Mouse (Mus musculus) brain, embryonic 18.5 days (tissue): ENCODE measurements around the gene Rai14.

Experiments used
- DNase-seq: peaks from one replicate; pipeline ENCODE4 v3.0.0-alpha.2; 2012; ENCODE audit warnings: low read depth, low spot score

The Rai14 gene

GRCm38 (mm10) chr15:10616001-10616400, 98.4 kb downstream of the Rai14 start:
- DNase-seq = no peak

DNA sequence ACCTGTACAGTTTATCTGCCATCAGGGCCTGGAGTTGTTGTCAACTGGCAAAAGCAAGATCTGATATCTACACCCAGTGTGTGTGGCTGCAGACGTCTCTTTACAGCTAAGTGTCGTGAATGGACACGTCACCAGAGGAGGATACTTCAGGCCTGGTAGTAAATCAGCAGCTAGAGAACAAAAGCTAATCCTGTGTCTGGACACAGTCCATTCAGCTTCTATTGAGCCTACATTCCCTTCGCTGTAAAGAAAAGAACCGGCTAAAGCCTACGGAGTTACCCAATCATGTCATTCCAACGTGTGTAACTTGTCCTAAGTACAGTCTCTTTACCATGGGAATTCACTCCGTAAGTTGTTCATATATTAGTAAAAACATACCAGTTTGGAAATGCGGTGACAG, 103.4 kb downstream of the Rai14 start:
- DNase-seq = no peak

DNA sequence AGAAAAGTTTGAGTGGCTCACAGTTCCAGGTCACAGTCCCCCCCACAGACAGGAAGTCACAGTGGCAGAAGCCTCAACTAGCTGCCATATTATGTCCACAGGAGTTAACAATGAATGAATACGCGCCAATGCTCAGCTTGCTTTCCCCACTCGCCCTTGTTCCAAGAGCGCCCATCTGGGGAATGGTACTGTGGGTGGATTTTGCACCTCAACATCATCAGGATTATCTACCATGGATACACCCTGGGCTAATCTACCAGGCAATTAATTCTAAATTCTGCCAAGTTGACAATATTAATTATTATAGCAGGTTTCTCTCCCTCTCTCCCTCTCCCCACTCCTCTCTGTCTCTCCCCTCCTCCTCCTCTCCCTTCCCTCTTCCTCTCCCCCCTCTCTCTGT, 105.3 kb downstream of the Rai14 start:
- no peak for DNase-seq

GRCm38 (mm10) chr15:10608508-10609098, 105.8 kb downstream of the Rai14 start:
- DNase-seq = no peak

- no peak for DNase-seq
Measured at GRCm38 (mm10) chr15:10599413-10599812, 115.0 kb downstream of the Rai14 start.

DNA sequence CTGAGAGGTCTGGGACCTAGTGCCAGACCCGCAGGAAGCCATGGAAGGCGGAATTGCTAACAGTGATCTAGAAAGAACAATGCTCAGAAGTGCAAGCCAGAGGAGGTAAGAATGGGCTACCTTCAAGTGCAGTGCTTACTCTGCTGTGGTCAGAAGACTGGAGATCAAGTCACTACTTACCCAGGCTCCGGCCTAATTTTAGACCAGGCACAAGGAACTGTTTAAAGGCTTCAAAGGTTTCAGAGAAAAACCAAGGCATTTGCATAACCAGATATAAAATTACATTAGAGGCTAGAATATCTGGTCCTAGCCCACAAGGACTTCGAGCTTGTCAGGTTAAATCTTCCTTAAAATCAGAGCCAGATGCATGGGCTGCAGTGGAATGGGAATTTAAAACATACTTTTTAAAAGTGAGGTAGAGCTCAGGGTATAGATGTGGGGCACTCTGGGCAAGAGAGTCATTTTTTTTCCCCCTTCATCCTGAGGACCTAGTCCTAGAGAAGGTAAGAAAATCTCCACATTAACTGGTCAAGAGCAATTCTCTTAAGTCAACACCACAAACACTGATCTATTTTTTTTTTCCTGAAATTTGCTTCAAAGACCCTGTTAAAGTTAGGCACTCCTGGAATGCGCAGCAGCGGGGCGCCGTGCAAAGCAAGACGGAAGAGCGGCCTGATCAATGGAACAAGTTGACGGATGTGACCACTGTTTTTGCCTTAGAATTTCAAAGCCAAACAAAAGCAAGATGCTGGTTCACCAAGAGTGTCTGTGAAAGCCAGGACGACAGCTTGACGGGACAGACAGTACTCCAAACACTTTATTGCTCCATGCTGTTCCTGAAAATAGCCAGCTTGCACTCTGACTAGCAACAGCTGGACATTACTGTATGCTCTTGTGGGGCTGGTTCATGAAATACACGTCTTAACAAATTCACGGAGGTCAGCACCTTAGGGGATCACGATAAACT, 115.9 kb downstream of the Rai14 start:
- no peak for DNase-seq

GRCm38 (mm10) chr15:10596871-10597270, 117.6 kb downstream of the Rai14 start:
- no peak for DNase-seq

DNA sequence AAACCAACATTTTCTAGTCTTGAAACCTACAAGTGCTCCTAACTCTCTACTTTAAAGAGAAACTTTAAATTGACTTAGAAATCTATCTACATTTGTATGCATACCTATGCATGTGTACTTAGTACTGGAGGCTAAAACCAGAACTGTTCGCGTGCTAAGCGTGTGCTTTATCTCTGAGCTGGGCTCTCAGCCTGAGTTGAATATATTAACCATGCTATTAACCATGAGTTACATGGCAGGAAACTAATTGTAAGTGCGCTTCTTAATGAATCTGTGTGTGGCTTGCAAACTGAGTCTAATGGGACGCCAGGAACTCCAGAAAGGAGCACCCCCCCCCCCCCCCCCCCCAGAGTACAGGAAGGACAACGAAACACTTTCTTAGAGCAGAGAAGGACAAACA, 119.0 kb downstream of the Rai14 start:
- DNase-seq = no peak

DNA sequence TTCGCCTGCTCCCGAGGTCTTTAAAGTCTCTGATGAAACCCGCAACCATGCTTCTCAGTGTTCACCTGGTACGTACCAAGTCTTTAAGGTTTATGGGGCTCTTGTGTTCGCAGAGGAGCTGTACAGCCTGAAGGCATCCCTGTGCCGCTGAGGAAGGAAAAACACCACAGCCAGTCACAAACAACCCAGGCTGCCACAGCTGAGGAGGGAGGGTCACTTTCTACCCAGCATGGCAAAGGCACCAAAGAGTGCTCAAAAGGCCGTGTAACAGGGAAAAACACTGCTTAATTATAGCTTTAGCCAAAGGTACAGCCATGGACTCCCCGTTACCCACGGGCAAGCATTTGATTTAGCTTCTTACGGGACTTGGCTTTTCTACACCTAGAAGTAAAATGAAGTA, 119.5 kb downstream of the Rai14 start:
- DNase-seq = no peak

- DNase-seq = no peak
Measured at GRCm38 (mm10) chr15:10593094-10593493, 121.3 kb downstream of the Rai14 start.

GRCm38 (mm10) chr15:10586565-10586964, 127.9 kb downstream of the Rai14 start:
- no peak for DNase-seq

DNA sequence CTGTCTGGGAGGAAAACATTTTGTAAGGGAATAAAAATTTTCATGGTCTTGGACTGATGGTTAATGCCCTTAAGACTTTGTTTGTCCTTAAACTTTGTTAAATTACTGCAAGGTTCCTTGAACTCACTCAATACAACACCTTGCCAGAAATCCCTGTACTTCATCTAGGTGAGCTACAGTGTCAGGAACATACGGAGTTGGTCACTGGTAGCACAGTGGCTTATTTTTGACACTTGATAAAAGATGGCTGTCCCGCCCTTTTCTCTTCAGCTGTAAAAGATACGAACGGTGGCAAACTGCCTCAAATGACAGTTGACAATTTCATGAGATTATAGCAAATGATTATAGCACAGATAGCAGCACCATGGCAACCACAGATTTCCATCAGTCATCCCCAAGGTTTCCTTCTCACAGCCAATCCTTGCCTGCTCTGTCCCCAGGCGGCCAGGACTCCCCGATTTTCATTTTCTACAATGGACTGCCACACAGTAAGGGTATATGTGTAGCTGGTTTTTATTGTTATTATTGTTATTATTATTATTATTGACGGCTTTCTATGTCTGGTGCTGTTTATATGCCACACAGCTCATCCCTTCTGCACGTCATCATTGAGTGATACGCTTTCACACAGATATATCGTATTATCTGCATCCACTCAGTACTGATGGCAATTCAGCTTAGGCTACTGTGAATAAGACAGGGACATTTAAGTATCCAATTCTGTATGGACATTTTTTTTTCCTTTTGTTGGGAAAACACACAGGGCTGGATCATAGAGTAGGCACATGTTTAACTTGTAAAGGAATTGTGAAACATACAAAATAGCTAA, 129.9 kb downstream of the Rai14 start:
- no peak for DNase-seq

DNA sequence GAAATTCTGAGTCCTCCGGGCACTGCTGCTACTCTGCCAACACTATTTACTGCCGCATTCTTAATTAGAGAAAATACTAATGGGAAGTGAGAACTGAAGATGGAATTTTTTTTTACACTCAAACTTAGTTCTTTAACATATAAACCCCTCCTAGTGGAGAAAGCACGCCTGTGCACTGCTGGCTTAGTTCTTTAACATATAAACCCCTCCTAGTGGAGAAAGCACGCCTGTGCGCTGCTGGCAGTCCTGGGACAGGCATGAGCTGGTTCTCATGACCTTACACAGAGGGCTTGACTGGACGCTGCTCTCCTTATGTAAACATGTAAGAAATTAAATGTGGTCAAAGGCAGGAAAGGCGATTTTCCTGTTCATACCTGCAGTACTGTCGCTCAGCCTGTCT, 131.0 kb downstream of the Rai14 start:
- DNase-seq = no peak

- no peak for DNase-seq
Measured at GRCm38 (mm10) chr15:10579159-10579558, 135.3 kb downstream of the Rai14 start.

- no peak for DNase-seq
Measured at GRCm38 (mm10) chr15:10566486-10566885, 147.9 kb downstream of the Rai14 start.

- DNase-seq = no peak
Measured at GRCm38 (mm10) chr15:10564201-10564600, 150.2 kb downstream of the Rai14 start.

GRCm38 (mm10) chr15:10562281-10562680, 152.1 kb downstream of the Rai14 start:
- DNase-seq = no peak

DNA sequence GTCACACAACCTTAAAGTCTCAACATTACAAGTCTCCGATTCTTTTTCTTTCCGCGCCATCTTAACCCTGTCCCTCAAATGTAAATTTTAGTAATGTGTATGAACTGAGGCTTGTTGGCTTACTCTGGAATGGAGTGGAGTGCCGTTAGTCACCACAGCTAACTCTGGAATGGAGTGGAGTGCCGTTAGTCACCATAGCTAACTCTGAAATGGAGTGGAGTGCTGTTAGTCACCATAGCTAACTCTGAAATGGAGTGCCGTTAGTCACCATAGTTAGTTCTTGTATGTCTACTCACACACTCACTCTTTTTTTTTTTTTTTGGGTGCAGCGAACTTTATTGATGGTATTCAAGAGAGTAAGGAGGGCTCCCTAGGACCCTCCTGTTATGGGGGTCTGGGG, 154.4 kb downstream of the Rai14 start:
- no peak for DNase-seq

GRCm38 (mm10) chr15:10558465-10558864, 156.0 kb downstream of the Rai14 start, which contains the start of gene Ttc23l:
Gene Ttc23l, minus strand, starts transcription at chr15:10558668.
- no peak for DNase-seq

GRCm38 (mm10) chr15:10554336-10554735, 160.1 kb downstream of the Rai14 start:
- no peak for DNase-seq

DNA sequence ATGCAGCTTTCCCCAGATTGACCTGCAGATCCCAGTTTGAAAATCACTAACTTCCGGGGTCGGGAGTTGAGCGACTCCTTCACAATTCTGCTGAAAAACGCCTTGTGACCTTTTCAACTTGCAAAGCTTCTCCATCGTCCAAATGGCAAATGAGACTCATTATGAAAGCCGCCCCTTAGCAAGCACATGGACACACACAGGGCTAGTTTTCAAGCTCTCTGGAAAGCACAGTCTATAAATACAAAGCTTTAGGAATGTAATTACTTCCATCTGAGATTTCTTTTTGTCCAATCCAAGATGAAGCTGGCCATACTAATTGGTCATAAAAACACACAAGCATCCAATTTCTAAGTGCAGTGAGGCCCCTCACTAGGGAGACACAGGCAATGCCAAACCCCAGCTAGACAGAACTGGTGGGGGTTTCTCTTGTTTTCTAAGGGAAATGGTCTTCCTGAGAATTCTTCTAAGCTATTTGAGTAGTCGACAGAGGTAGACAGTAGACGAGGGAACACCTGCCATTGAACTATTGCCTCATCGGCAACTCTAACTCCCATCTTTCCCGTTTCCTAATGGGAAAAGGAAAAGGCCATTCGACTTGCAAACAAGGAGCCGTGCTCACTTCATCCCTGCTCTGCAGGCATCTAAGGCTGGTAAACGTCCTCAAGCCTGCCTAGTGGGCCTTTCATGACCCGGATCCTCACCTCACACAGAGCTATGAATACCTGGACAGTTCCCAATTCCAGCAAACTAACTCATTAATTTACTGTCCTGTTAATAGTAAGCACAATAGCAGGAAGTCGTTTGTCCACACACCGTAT, 173.9 kb downstream of the Rai14 start:
- no peak for DNase-seq
